Mouse (Mus musculus): ENCODE data around the gene Gm19684.
"Not testable (repeated sequence)": the region's sequence is repeated elsewhere in the genome, so short reads cannot be mapped to it uniquely, and the experiment has no call there.

Gm19684 gene

DNA sequence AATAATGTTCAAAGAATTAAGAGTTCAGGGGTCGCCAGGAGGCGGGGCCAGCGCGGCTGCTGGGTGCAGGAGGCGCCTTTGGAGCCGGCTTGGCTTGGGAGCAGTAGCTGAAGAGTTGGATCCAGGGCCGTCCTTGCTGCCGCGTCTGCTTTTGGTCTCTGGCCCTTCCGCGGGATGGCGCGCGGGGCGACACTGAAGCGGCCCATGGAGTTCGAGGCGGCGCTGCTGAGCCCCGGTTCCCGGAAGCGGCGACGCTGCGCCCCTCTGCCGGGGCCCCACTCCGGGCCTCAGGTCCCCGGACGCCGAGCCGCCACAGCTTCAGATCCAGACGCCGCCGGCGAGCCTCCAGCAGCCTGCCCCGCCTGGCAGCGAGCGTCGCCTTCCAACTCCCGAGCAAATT is 57.5 kb downstream of the Gm19684 start:
- not testable (repeated sequence) for DNase-seq (ENCODE audit: low read depth, low spot score)

Measured in ZHBTc4 (cell line).